Mouse (Mus musculus): ENCODE data around the gene Limk1.

The Limk1 gene

GRCm38 (mm10) chr5:134632841-134633240 is 55.6 kb downstream of the Limk1 start:
- in situ Hi-C loops (cut with MboI): no loop called here

DNA sequence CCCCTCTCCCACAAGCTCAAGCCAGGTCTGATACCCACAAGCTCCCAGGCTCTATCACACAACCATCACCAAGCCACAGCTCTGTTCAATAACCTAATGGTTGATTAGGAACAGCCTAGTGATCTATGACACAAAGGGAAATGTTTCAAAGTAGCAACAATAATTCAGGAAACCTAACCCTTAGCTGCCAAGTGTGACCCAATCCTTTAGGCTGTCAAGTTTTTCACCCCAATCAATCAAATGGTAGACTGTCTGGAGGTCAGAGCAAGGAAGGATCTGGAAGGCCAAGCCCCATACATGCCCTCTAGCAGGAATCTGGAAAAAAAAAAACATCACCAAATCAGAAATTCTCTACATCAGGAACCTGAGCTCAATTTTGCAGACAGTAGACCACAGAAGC is 57.6 kb downstream of the Limk1 start:
- in situ Hi-C loops (cut with MboI): no loop called here

DNA sequence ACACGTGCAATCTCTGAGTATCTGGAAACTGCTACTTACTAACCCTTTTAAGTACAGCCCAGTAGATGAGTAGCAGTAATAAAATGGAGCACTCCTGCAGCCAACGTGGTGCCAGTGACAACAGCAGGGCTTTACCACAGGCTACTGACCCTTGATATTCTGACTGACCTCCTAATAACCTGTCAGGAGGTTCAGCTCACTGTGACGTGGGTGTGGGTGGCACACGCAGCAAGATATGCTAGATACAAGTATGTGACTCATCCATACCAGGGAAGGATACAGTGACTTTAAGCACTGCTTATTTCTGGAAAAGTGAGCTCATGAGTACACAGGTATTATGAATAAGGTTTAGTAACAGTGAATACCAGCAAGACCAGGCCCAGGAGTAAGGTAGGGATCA is 58.9 kb downstream of the Limk1 start:
- in situ Hi-C loops (cut with MboI): no loop called here

GRCm38 (mm10) chr5:134622069-134622468 is 66.3 kb downstream of the Limk1 start:
- in situ Hi-C loops (cut with MboI): loop anchor here (25.0 kb wide), 1 partner anchor 110 kb away; no protein-coding TSS in a partner anchor

GRCm38 (mm10) chr5:134621099-134621640 is 67.2 kb downstream of the Limk1 start:
- in situ Hi-C loops (cut with MboI): loop anchor here (25.0 kb wide), 1 partner anchor 109 kb away; no protein-coding TSS in a partner anchor

DNA sequence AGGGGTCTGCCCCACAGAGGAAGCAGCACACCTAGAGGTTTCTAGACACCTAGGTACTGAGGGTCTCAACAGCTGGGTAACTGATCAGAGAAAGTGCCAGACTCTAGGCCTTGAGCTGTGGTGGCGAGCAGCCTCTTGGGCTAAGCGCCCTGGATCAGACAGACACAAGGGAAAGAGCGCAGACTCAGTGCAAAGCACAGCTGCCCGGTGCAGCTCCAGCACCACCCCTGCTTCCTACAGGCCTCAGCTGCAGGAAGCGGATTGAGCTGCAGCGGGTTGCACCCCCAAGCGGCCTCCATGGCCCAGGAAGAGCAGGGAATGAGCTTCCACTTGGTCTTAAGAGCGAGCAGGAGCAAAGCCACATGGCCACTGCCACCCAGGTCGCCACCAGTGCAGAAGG is 67.9 kb downstream of the Limk1 start:
- in situ Hi-C loops (cut with MboI): loop anchor here (25.0 kb wide), 1 partner anchor 108 kb away; no protein-coding TSS in a partner anchor

DNA sequence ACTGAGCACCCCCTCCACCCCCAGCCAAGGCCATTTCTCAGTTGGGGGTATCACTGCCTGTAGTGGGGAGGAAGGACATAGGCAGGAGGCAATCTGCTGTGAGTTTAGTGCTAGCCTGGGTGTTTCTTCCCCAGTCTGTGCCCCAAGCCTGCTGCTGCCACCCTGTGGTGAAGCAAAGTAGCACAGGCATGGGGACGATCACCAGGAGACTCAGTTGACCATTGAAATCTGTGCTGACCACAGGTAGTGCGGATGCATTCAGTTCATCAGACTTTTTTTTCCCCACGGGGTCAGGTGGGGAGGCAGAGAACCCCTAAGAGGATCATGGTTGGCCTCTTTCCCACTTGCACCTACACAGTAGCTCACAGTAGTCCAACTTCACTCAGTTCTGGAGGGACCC is 71.3 kb downstream of the Limk1 start:
- in situ Hi-C loops (cut with MboI): loop anchor here (25.0 kb wide), 1 partner anchor 105 kb away; no protein-coding TSS in a partner anchor

- in situ Hi-C loops (cut with MboI): loop anchor here (25.0 kb wide), 1 partner anchor 103 kb away; no protein-coding TSS in a partner anchor
Measured at GRCm38 (mm10) chr5:134615780-134616179, 72.6 kb downstream of the Limk1 start.

DNA sequence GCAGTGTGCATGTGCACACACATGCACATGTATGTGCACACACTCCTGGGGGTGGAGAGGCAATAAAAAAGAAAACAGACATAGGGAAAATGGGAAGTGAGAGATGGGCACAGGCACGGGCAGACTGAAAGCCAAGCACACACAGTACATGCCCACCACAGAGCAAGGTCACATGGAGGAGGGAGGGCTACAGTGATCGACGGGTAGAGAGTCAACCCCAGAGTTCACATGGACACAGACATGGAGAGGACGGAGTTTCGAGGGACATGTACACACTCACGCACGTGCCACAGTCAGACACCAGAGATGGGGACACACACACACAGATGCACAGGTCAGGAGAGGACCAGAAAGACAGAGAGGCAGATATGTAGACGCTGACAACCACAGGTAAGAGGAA is 73.0 kb downstream of the Limk1 start:
- in situ Hi-C loops (cut with MboI): loop anchor here (25.0 kb wide), 1 partner anchor 103 kb away; no protein-coding TSS in a partner anchor

- in situ Hi-C loops (cut with MboI): loop anchor here (25.0 kb wide), 1 partner anchor 103 kb away; no protein-coding TSS in a partner anchor
Measured at GRCm38 (mm10) chr5:134614802-134615201, 73.6 kb downstream of the Limk1 start, which contains the start of gene Lat2. Lat2 (minus strand) TSS chr5:134615025.

- in situ Hi-C loops (cut with MboI): loop anchor here (25.0 kb wide), 1 partner anchor 102 kb away; no protein-coding TSS in a partner anchor
Measured at GRCm38 (mm10) chr5:134614296-134614695, 74.1 kb downstream of the Limk1 start.

- in situ Hi-C loops (cut with MboI): loop anchor here (25.0 kb wide), 1 partner anchor 101 kb away; no protein-coding TSS in a partner anchor
Measured at GRCm38 (mm10) chr5:134613727-134614126, 74.7 kb downstream of the Limk1 start.

- in situ Hi-C loops (cut with MboI): loop anchor here (25.0 kb wide), 1 partner anchor 100 kb away; no protein-coding TSS in a partner anchor
Measured at GRCm38 (mm10) chr5:134611810-134612521, 76.4 kb downstream of the Limk1 start.

GRCm38 (mm10) chr5:134609916-134610643 is 78.3 kb downstream of the Limk1 start:
- in situ Hi-C loops (cut with MboI): loop anchor here (25.0 kb wide), 1 partner anchor 98 kb away; no protein-coding TSS in a partner anchor

DNA sequence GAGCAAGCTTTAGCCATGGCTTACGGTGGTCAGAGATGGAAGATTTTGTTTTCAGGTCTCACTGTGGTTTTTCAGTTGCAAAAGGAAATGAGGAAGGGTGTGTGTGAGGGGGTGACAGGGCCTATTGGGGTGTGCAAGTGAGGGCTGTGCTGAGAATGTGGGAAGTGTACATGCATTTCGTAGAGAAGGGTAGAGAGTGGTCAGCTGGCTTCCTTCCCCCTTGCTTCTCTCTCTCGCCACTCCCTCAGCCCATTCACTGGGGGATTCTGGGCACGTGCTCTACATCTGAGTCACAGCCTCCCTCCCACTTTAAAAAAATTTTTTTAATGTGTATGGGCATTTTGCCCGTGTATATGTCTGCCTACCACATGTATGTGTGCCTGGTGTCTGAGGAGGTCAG is 81.3 kb downstream of the Limk1 start:
- in situ Hi-C loops (cut with MboI): loop anchor here (25.0 kb wide), 1 partner anchor 95 kb away; no protein-coding TSS in a partner anchor

GRCm38 (mm10) chr5:134606314-134606713 is 82.1 kb downstream of the Limk1 start:
- in situ Hi-C loops (cut with MboI): loop anchor here (25.0 kb wide), 1 partner anchor 94 kb away; no protein-coding TSS in a partner anchor
